Mouse (Mus musculus): ENCODE data around the gene 6330403K07Rik. TPM values are rescaled to one million over a fixed set of nuclear protein-coding genes. Genes with fewer than 3 reads are reported as not detected.

The 6330403K07Rik gene
- 70.4 and 73.7 TPM in 2 replicates for polyA plus RNA-seq (2015; fragmentation: Nextera tagmentation; extraction: Ambion mirVana)

GRCm38 (mm10) chr11:71033163-71033761 lies at the start of gene 6330403K07Rik:
6330403K07Rik (minus strand) TSS chr11:71033513.
- Histone ChIP-seq H3K4me3 (ENCODE audit: low read length) (peak within 1 kb of the TSS; percentile 67), H3K4me1 (replicated peaks; ENCODE audit: control insufficient read depth, insufficient read depth, low read length) (0 out of 2 replicates have a peak, but pooled peaks cover 2% of the 10 kb centered on the region), H3K27me3 (ENCODE audit: control insufficient read depth, insufficient read depth, low read depth, low read length) (no peaks in the 10 kb centered on the region), H3K36me3 (ENCODE audit: control insufficient read depth, insufficient read depth, low read length) (no peaks in the 10 kb centered on the region), H3K9ac (ENCODE audit: low read length) (peak within 1 kb of the TSS; percentile 73), H3K27ac (ENCODE audit: low read length) (peak within 1 kb of the TSS; percentile 75), H3K9me3 (ENCODE audit: control insufficient read depth, low read length) (no peaks in the 10 kb centered on the region), H3K4me2 (ENCODE audit: low read depth, low read length) (peak within 1 kb of the TSS; percentile 83)
- peak; percentile 98 for ATAC-seq (ENCODE audit: low read depth)
- under 1% methylated on average over 27 of the region's 31 CpGs for WGBS

- H3K4me1 ChIP-seq (replicated peaks; ENCODE audit: control insufficient read depth, insufficient read depth, low read length), result no peaks in the 10 kb centered on the region
- H3K27ac ChIP-seq (ENCODE audit: low read length), result no peak overlapping the region
- H3K4me3 ChIP-seq (ENCODE audit: low read length), result no peak overlapping the region
- no peak overlapping the region for H3K4me2 ChIP-seq (ENCODE audit: low read depth, low read length)
- no peak overlapping the region for H3K9ac ChIP-seq (ENCODE audit: low read length)
- 57% methylated on average over 1 of the region's 1 CpGs for WGBS
- H3K36me3 ChIP-seq (ENCODE audit: control insufficient read depth, insufficient read depth, low read length), result no peaks in the 10 kb centered on the region
- H3K9me3 ChIP-seq (ENCODE audit: control insufficient read depth, low read length), result peaks cover 2% of the 10 kb centered on the region; the same call in 1 of the 2 replicates
- no peak for ATAC-seq (ENCODE audit: low read depth)
- no peaks in the 10 kb centered on the region for H3K27me3 ChIP-seq (ENCODE audit: control insufficient read depth, insufficient read depth, low read depth, low read length)
These were observed 43.0 kb upstream of the 6330403K07Rik start for GRCm38 (mm10) chr11:71076342-71076741.

- no peak overlapping the region for H3K27ac ChIP-seq (ENCODE audit: low read length)
- ATAC-seq (ENCODE audit: low read depth), result 0 out of 2 replicates have a peak, but pooled peaks have one; percentile 51
These were observed 19.2 kb upstream of the 6330403K07Rik start for GRCm38 (mm10) chr11:71052554-71052953.

GRCm38 (mm10) chr11:71039526-71040298 lies 6.4 kb upstream of the 6330403K07Rik start:
- 97% methylated on average over 5 of the region's 5 CpGs for WGBS
- H3K27me3 ChIP-seq (ENCODE audit: control insufficient read depth, insufficient read depth, low read depth, low read length), result no peaks in the 10 kb centered on the region
- H3K4me2 ChIP-seq (ENCODE audit: low read depth, low read length), result no peak overlapping the region
- no peak overlapping the region for H3K9ac ChIP-seq (ENCODE audit: low read length)
- H3K9me3 ChIP-seq (ENCODE audit: control insufficient read depth, low read length), result no peaks in the 10 kb centered on the region
- H3K4me1 ChIP-seq (replicated peaks; ENCODE audit: control insufficient read depth, insufficient read depth, low read length), result no peaks in the 10 kb centered on the region
- no peaks in the 10 kb centered on the region for H3K36me3 ChIP-seq (ENCODE audit: control insufficient read depth, insufficient read depth, low read length)
- no peak for ATAC-seq (ENCODE audit: low read depth)
- no peak overlapping the region for H3K27ac ChIP-seq (ENCODE audit: low read length)
- no peak overlapping the region for H3K4me3 ChIP-seq (ENCODE audit: low read length)

More at GRCm38 (mm10) chr11:71052554-71052953, 19.2 kb upstream of the 6330403K07Rik start:
- Histone ChIP-seq H3K36me3 (ENCODE audit: control insufficient read depth, insufficient read depth, low read length) (no peaks in the 10 kb centered on the region), H3K27me3 (ENCODE audit: control insufficient read depth, insufficient read depth, low read depth, low read length) (no peaks in the 10 kb centered on the region), H3K9ac (ENCODE audit: low read length) (no peak overlapping the region), H3K4me1 (replicated peaks; ENCODE audit: control insufficient read depth, insufficient read depth, low read length) (no peaks in the 10 kb centered on the region), H3K9me3 (ENCODE audit: control insufficient read depth, low read length) (no peaks in the 10 kb centered on the region), H3K4me3 (ENCODE audit: low read length) (no peak overlapping the region), H3K4me2 (ENCODE audit: low read depth, low read length) (no peak overlapping the region)
- 0% methylated on average over 1 of the region's 1 CpGs for WGBS

- 0 out of 2 replicates have a peak, but pooled peaks cover 2% of the 10 kb centered on the region for H3K4me1 ChIP-seq (replicated peaks; ENCODE audit: control insufficient read depth, insufficient read depth, low read length)
- H3K9me3 ChIP-seq (ENCODE audit: control insufficient read depth, low read length), result no peaks in the 10 kb centered on the region
- peak overlapping the region; percentile 75 for H3K27ac ChIP-seq (ENCODE audit: low read length)
- no peaks in the 10 kb centered on the region for H3K36me3 ChIP-seq (ENCODE audit: control insufficient read depth, insufficient read depth, low read length)
- peak overlapping the region; percentile 67 for H3K4me3 ChIP-seq (ENCODE audit: low read length)
- H3K9ac ChIP-seq (ENCODE audit: low read length), result peak overlapping the region; percentile 73
- no peaks in the 10 kb centered on the region for H3K27me3 ChIP-seq (ENCODE audit: control insufficient read depth, insufficient read depth, low read depth, low read length)
- H3K4me2 ChIP-seq (ENCODE audit: low read depth, low read length), result peak overlapping the region; percentile 83
- peak; percentile 11 for ATAC-seq (ENCODE audit: low read depth)
- 5% methylated on average over 26 of the region's 26 CpGs for WGBS
These were observed 686 bp downstream of the 6330403K07Rik start for GRCm38 (mm10) chr11:71032491-71033162.

- H3K27ac ChIP-seq (ENCODE audit: low read length), result peak overlapping the region; percentile 75
- WGBS, result 39% methylated on average over 7 of the region's 7 CpGs
- H3K4me3 ChIP-seq (ENCODE audit: low read length), result peak overlapping the region; percentile 67
These were observed 1.2 kb downstream of the 6330403K07Rik start for GRCm38 (mm10) chr11:71032070-71032469.

GRCm38 (mm10) chr11:71029403-71030118 lies 3.8 kb downstream of the 6330403K07Rik start:
- H3K9me3 ChIP-seq (ENCODE audit: control insufficient read depth, low read length), result no peaks in the 10 kb centered on the region
- H3K4me3 ChIP-seq (ENCODE audit: low read length), result no peak overlapping the region
- H3K27me3 ChIP-seq (ENCODE audit: control insufficient read depth, insufficient read depth, low read depth, low read length), result no peaks in the 10 kb centered on the region
- H3K9ac ChIP-seq (ENCODE audit: low read length), result no peak overlapping the region
- 0 out of 2 replicates have a peak, but pooled peaks cover 2% of the 10 kb centered on the region for H3K4me1 ChIP-seq (replicated peaks; ENCODE audit: control insufficient read depth, insufficient read depth, low read length)
- H3K4me2 ChIP-seq (ENCODE audit: low read depth, low read length), result no peak overlapping the region
- ATAC-seq (ENCODE audit: low read depth), result no peak
- no peak overlapping the region for H3K27ac ChIP-seq (ENCODE audit: low read length)
- peaks cover 20% of the 10 kb centered on the region for H3K36me3 ChIP-seq (ENCODE audit: control insufficient read depth, insufficient read depth, low read length)
- 70% methylated on average over 3 of the region's 3 CpGs for whole genome bisulfite sequencing

More at GRCm38 (mm10) chr11:71032070-71032469, 1.2 kb downstream of the 6330403K07Rik start:
- Histone ChIP-seq H3K36me3 (ENCODE audit: control insufficient read depth, insufficient read depth, low read length) (peaks cover under 1% of the 10 kb centered on the region; the same call in 1 of the 2 replicates), H3K9ac (ENCODE audit: low read length) (peak overlapping the region; percentile 73), H3K9me3 (ENCODE audit: control insufficient read depth, low read length) (no peaks in the 10 kb centered on the region), H3K4me1 (replicated peaks; ENCODE audit: control insufficient read depth, insufficient read depth, low read length) (0 out of 2 replicates have a peak, but pooled peaks cover 2% of the 10 kb centered on the region), H3K27me3 (ENCODE audit: control insufficient read depth, insufficient read depth, low read depth, low read length) (no peaks in the 10 kb centered on the region), H3K4me2 (ENCODE audit: low read depth, low read length) (peak overlapping the region; percentile 83)
- ATAC-seq (ENCODE audit: low read depth), result no peak

- H3K27me3 ChIP-seq (ENCODE audit: control insufficient read depth, insufficient read depth, low read depth, low read length), result no peaks in the 10 kb centered on the region
- H3K36me3 ChIP-seq (ENCODE audit: control insufficient read depth, insufficient read depth, low read length), result peaks cover 20% of the 10 kb centered on the region
- no peak for ATAC-seq (ENCODE audit: low read depth)
- H3K4me1 ChIP-seq (replicated peaks; ENCODE audit: control insufficient read depth, insufficient read depth, low read length), result 0 out of 2 replicates have a peak, but pooled peaks cover 2% of the 10 kb centered on the region
- no peak overlapping the region for H3K4me2 ChIP-seq (ENCODE audit: low read depth, low read length)
- no peak overlapping the region for H3K9ac ChIP-seq (ENCODE audit: low read length)
- WGBS, result 68% methylated on average over 3 of the region's 3 CpGs
- H3K27ac ChIP-seq (ENCODE audit: low read length), result no peak overlapping the region
- H3K4me3 ChIP-seq (ENCODE audit: low read length), result no peak overlapping the region
- no peaks in the 10 kb centered on the region for H3K9me3 ChIP-seq (ENCODE audit: control insufficient read depth, low read length)
These were observed 5.0 kb downstream of the 6330403K07Rik start for GRCm38 (mm10) chr11:71028280-71028679.

Measured in lung, embryonic 16.5 days (tissue).